Mouse (Mus musculus) embryonic fibroblast, embryonic 13.5 days (primary cell): ENCODE results near the gene Ppp6c.

Source experiments
- CTCF ChIP-seq: IDR thresholded peaks from 2 replicates; pipeline ENCODE4 v1.5.1; 2011; ENCODE audit warnings: mild to moderate bottlenecking, control low read depth, low read length, moderate library complexity, borderline replicate concordance; ENCODE audit not compliant: insufficient read depth
- POLR2A ChIP-seq: IDR thresholded peaks from 2 replicates; pipeline ENCODE4 v1.6.1; 2011; ENCODE audit warnings: low read depth, mild to moderate bottlenecking, control low read depth, low read length, moderate library complexity

GRCm38 (mm10) chr2:39157916-39158315 lies 68.3 kb downstream of the Ppp6c start:
- TF ChIP-seq POLR2A (no peak), CTCF (no peak)
